Mouse (Mus musculus): ENCODE results near the gene Mical3.
A peak's percentile ranks its signal among the peaks of the same experiment; 100 is the strongest.
"Not testable (repeated sequence)": the region's sequence is repeated elsewhere in the genome, so short reads cannot be mapped to it uniquely, and the experiment has no call there.

The Mical3 gene

GRCm38 (mm10) chr6:120954241-120954640, 176.6 kb downstream of the Mical3 start:
- DNase-seq, result no peak

GRCm38 (mm10) chr6:120952475-120952874, 178.3 kb downstream of the Mical3 start:
- no peak for DNase-seq

- DNase-seq, result no peak
Measured at GRCm38 (mm10) chr6:120951311-120951710, 179.5 kb downstream of the Mical3 start.

DNA sequence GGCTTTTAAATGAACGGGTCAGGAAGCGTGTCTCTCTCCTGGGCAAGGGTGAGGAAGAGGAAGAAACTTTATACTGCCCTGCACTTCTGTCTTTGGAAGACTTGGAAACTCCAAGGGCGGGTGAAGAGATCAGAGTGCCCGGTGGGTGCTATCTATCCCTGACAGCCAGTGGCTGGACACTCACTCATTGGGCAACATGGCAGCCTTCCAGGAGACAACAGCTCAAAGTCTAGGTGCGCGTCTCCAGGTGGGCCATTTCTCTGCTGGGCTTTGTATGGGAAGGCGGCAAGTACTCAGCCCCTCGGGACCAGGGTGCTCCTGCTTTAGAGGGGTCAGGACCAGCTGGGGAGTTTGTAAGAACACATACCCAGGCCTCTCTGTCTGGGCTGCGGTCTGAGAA, 185.3 kb downstream of the Mical3 start:
- peak; percentile 66 for DNase-seq

GRCm38 (mm10) chr6:120943964-120944363, 186.8 kb downstream of the Mical3 start:
- DNase-seq, result no peak

GRCm38 (mm10) chr6:120943551-120943950, 187.2 kb downstream of the Mical3 start:
- no peak for DNase-seq

GRCm38 (mm10) chr6:120943079-120943478, 187.7 kb downstream of the Mical3 start:
- no peak for DNase-seq

DNA sequence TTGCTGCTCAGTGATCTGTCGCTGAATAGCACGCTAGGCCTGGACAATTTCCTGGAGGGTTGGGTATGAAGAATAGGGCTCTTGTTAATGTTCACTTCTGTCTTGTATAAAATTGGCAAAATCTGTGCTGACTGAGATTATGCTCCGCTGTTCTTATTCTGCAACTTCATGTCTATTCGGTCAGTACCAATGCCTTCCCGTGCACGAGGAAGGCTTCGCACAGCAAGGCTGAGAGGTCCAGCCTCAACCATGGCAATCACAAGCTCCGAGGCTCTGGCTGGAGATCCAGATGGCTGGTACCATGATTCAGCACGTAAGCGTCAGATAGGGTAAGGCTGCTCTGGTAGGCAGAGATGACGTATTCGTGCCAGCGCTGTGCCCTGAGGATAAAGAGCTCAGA, 189.2 kb downstream of the Mical3 start:
- DNase-seq, result peak; percentile 86

DNA sequence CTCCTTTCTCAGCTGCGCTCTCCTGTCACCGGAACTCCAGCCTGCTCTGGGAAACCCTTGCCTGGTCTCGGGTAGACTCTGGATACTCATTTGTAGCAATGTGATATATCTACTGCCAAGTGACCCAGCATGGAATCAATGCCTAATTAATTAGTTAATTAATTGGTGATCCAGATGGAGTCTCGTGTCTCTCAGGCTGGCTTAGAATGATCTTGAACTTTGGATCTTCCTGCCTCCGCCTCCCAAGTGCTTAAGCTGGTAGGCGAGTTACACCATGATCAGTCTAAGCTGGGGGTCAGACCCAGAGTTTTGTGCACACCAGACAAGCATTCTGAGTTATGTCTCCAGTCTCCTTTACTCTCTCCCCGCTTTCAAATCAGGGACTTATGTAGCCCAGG, 189.7 kb downstream of the Mical3 start:
- DNase-seq, result peak; percentile 90

DNA sequence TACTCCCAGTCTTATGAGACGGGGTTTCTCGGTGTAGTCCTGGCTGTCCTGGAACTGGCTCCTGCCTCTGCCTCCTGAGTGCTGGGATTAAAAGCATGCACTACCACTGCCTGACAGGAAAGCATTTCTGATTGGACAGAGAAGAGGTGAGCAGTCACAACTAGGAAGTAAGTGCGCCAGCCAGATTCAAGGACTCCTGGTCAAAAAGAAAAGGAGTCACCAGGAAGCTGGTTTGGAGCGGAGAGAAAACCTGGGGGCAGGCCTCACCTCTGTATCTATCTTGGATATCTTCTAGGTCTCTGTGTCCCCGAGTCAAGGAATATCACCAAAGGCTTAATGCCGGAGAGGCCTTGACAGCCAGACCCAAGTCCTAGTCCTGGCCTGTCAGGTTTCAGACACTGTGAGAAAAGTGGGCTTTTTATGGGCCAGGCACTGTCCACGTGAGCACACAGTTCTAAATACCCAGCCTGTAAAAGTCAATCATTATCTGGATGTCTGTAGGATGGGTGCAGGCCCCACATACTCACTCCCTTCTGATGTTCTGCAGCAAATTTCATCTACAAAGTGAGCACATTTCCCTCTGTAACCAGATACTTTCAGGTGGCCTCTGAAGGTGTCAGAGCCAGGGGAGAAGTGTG, 190.2 kb downstream of the Mical3 start:
- DNase-seq, result peak; percentile 66

DNA sequence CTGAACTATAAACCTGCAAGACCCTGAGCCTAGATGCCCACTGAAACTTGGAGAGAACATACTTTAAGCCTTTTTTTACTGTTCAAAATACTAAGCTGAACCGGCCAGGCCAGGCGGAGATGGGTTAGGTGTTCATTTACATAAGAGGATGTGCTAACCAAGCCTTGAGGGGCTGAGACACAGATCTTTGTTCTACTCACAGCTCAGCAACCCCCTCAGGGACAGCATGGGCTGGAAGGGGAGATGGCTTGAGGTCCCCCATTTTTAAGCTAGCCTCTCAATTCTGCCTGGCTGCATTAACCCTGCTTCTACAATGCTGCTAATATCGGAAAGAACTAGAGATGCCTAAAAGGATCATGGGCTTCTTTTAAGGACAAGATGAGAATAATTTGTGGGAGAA, 191.0 kb downstream of the Mical3 start:
- no peak for DNase-seq

GRCm38 (mm10) chr6:120938763-120939450, 191.9 kb downstream of the Mical3 start:
- DNase-seq, result no peak

DNA sequence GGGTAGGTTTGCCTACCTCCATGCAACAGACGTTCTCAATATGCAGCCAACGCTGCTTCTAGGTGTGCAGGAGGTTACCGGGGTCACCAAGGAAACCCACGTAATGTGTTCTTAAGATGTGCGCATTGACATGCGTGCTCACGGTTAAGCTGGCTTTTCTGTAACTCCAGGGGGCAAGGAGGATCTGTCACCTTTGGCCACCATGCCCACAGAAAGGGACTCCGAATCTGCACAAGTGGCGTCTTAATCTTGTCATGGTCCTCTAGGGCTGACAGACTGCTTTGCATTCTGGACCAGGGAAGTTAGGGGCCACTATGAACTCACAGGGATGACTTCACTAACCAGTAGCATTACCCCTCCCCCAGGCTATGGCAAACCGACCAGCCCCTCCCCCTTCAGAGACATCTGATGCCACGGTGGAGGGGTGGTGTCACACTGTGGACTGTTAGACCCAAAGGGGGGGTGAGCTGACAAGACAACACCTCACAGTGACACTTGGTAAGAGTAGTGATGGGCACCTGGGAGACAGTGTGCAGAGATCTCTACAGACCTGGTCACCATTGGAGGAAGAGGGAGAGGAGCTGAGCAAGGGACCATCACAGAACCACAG, 192.7 kb downstream of the Mical3 start:
- DNase-seq, result no peak

- no peak for DNase-seq
Measured at GRCm38 (mm10) chr6:120937104-120937617, 193.6 kb downstream of the Mical3 start.

GRCm38 (mm10) chr6:120934176-120934575, 196.6 kb downstream of the Mical3 start:
- DNase-seq, result no peak

DNA sequence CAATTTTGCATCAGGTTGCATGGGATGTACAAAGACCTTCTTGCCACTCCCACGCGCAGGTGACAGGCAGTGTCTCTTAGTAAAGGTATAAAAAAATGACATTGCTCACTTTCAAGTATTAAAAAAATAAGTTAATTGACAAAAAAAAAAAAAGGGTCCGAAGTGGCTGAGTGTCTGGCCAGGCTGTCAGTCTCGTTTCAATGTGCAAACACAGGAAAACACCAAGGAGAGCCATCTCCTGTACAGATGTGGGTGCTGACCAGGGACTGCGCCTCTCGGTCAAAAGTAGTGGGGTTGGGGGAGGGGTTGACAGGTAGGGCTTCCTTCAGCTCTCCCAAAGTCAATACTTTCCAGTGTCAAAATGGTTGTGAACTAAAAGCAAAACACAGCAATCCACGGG, 197.1 kb downstream of the Mical3 start:
- DNase-seq, result no peak

DNA sequence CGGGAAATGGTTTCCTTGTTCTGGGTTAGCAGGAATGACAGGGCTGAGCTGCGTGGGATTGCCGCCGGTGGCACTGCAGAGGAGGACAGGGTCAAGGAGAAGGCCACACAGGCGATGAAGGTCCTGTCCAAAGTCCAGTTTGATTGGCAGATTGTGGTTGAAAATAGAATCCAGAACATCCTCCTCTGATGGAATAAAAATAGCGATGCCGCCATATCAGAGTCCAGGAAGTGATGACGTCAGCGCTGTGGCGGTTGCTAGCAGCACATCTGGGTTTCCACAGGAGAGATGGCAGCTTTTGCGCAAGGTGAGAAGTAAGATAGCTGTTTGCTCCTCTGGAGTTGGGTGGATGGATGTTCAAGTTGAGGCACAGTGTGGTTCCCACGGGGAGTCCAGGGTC, 198.2 kb downstream of the Mical3 start:
- DNase-seq, result no peak

- no peak for DNase-seq
Measured at GRCm38 (mm10) chr6:120930450-120931306, 200.1 kb downstream of the Mical3 start.

GRCm38 (mm10) chr6:120929421-120929820, 201.4 kb downstream of the Mical3 start:
- no peak for DNase-seq

GRCm38 (mm10) chr6:120927765-120928164, 203.0 kb downstream of the Mical3 start:
- DNase-seq, result peak; percentile 82

GRCm38 (mm10) chr6:120926880-120927279, 203.9 kb downstream of the Mical3 start:
- DNase-seq, result no peak

DNA sequence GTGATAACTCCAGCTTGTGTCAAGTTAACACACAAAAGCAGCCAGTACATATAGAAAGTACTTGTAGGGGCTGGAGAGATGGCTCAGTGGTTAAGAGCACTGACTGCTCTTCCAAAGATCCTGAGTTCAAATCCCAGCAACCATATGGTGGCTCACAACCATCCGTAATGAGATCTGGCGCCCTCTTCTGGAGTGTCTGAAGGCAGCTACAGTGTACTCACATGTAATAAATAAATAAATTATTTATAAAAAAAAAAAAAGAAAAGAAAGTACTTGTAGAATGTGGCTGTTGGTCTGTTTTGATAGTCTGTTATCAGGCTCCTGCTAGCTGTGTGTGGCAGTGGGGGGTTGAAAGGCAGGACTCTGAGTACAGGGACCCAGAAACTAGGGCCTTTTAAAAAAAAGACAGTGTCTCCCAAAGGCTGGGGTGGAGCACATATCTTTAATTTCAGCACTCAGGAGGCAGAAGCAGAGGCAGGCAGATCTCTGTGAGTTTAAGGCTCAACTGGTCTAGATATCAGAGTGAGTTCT, 205.9 kb downstream of the Mical3 start:
- not testable (repeated sequence) for DNase-seq

- DNase-seq, result no peak
Measured at GRCm38 (mm10) chr6:120917975-120918374, 212.8 kb downstream of the Mical3 start.

Measured in kidney, adult 9 months (tissue).